Mouse (Mus musculus) neutrophil, adult 5-6 weeks (primary cell): ENCODE measurements around the gene Fam169a. TPM values are rescaled to one million over a fixed set of nuclear protein-coding genes. Genes with fewer than 3 reads are reported as not detected.
"Not testable (repeated sequence)": the region's sequence is repeated elsewhere in the genome, so short reads cannot be mapped to it uniquely, and the experiment has no call there.

ENCODE experiments used
- ATAC-seq: fragments of 151-379, 151-347 bp; 2 replicates; pipeline ENCODE4 v1.8.0; 2017; ENCODE audit warnings: mild to moderate bottlenecking, moderate TSS enrichment; ENCODE audit not compliant: insufficient number of reproducible peaks, poor library complexity, low FRiP score, severe bottlenecking; ENCODE audit errors: extremely low read depth
- total RNA-seq: library from RNA; stranded (forward); fragments of 200-1000 nt; gene quantifications from 2 replicates; pipeline ENCODE4 v1.2.3, GENCODE M21; 2017

Gene Fam169a
- total RNA-seq = 0.23 and 0.25 TPM in 2 replicates

GRCm38 (mm10) chr13:97066649-97067550, at the start of gene Fam169a:
TSS of gene Fam169a (plus strand) at chr13:97067286.
- ATAC-seq = no peak

- ATAC-seq = no peak
Observed at GRCm38 (mm10) chr13:97017711-97018110, 49.4 kb upstream of the Fam169a start.

- ATAC-seq = no peak
Observed at GRCm38 (mm10) chr13:97020122-97020521, 47.0 kb upstream of the Fam169a start.

- ATAC-seq = no peak
Observed at GRCm38 (mm10) chr13:97021906-97022305, 45.2 kb upstream of the Fam169a start.

- ATAC-seq = no peak
Observed at GRCm38 (mm10) chr13:97030075-97030474, 37.0 kb upstream of the Fam169a start.

- ATAC-seq = no peak
Observed at GRCm38 (mm10) chr13:97034262-97034661, 32.8 kb upstream of the Fam169a start, which contains the start of gene 1700029F12Rik. TSS of gene 1700029F12Rik (minus strand) at chr13:97034362.

GRCm38 (mm10) chr13:97051158-97051557, 15.9 kb upstream of the Fam169a start:
- ATAC-seq = no peak

GRCm38 (mm10) chr13:97052667-97053066, 14.4 kb upstream of the Fam169a start:
- ATAC-seq = no peak

GRCm38 (mm10) chr13:97053844-97054243, 13.2 kb upstream of the Fam169a start:
- no peak for ATAC-seq

GRCm38 (mm10) chr13:97057817-97058216, 9.3 kb upstream of the Fam169a start:
- ATAC-seq = no peak

- ATAC-seq = no peak
Observed at GRCm38 (mm10) chr13:97059746-97060145, 7.3 kb upstream of the Fam169a start.

- ATAC-seq = no peak
Observed at GRCm38 (mm10) chr13:97060331-97060730, 6.8 kb upstream of the Fam169a start.

- ATAC-seq = no peak
Observed at GRCm38 (mm10) chr13:97062151-97062550, 4.9 kb upstream of the Fam169a start.

GRCm38 (mm10) chr13:97063431-97063830, 3.7 kb upstream of the Fam169a start:
- ATAC-seq = no peak

- no peak for ATAC-seq
Observed at GRCm38 (mm10) chr13:97064413-97064812, 2.7 kb upstream of the Fam169a start.

GRCm38 (mm10) chr13:97064844-97065621, 2.1 kb upstream of the Fam169a start:
- ATAC-seq = not testable (repeated sequence)

- ATAC-seq = no peak
Observed at GRCm38 (mm10) chr13:97067691-97068090, 605 bp downstream of the Fam169a start.

- ATAC-seq = no peak
Observed at GRCm38 (mm10) chr13:97068151-97068550, 1.1 kb downstream of the Fam169a start.

GRCm38 (mm10) chr13:97070931-97071625, 4.0 kb downstream of the Fam169a start:
- no peak for ATAC-seq
